17 mouse cellular contexts compared by ENCODE assay signal in genomic region chr9:43389491-43390083, GRCm38 (mm10).
DNase-seq lines count a peak whose midpoint lies in the region; ATAC-seq lines count a peak whose summit lies in the region.
"Had no signal": no experiment of that assay in that cellular context is flagged by ENCODE, and none has a peak within 500 bp of the region (broad histone marks: within the 10 kb centered on the region; RNA-seq: fewer than 3 reads in every experiment).

No protein-coding gene starts in this region.

- H3K9ac ChIP-seq in forebrain, embryonic 13.5 days, result no peak overlapping the region
- no peak overlapping the region for H3K9ac ChIP-seq in forebrain, embryonic 15.5 days (replicated peaks)
- H3K9ac ChIP-seq in hindbrain, embryonic 14.5 days, result no peak overlapping the region
- H3K9ac ChIP-seq in midbrain, embryonic 16.5 days (ENCODE audit: low read depth, low read length), result no peak overlapping the region
- H3K9ac ChIP-seq in kidney, embryonic 15.5 days, result no peak overlapping the region
- H3K9ac ChIP-seq: liver, embryonic 13.5 days had no signal

- peaks cover 11% of the 10 kb centered on the region for H3K4me1 ChIP-seq in forebrain, embryonic 13.5 days
- peaks cover 6% of the 10 kb centered on the region for H3K4me1 ChIP-seq in forebrain, embryonic 15.5 days
- 0 out of 2 replicates have a peak, but pooled peaks cover 10% of the 10 kb centered on the region for H3K4me1 ChIP-seq in hindbrain, embryonic 14.5 days (replicated peaks; ENCODE audit: control insufficient read depth, insufficient read depth, low read length)
- H3K4me1 ChIP-seq in midbrain, embryonic 16.5 days (ENCODE audit: control insufficient read depth, insufficient read depth, low read length), result no peaks in the 10 kb centered on the region; the same call in 1 of the 2 replicates
- H3K4me1 ChIP-seq in kidney, embryonic 15.5 days, result no peaks in the 10 kb centered on the region
- H3K4me1 ChIP-seq: liver, embryonic 13.5 days had no signal

- ATAC-seq in forebrain, embryonic 13.5 days, result peak; percentile 48; the same call in 1 of the 2 replicates
- ATAC-seq in forebrain, embryonic 15.5 days (replicated peaks), result no peak
- ATAC-seq in hindbrain, embryonic 14.5 days (ENCODE audit: low FRiP score), result peak; percentile 64; the same call in 1 of the 2 replicates
- ATAC-seq in midbrain, embryonic 16.5 days, result peak; percentile 76
- ATAC-seq in kidney, embryonic 15.5 days (replicated peaks; ENCODE audit: low FRiP score), result no peak
- ATAC-seq: inflammation-experienced regulatory T-cells, adult 6 months had no signal

- no peak overlapping the region for H3K4me3 ChIP-seq in forebrain, embryonic 13.5 days
- H3K4me3 ChIP-seq in forebrain, embryonic 15.5 days, result no peak overlapping the region
- no peak overlapping the region for H3K4me3 ChIP-seq in hindbrain, embryonic 14.5 days (replicated peaks; ENCODE audit: low read length)
- H3K4me3 ChIP-seq in midbrain, embryonic 16.5 days (ENCODE audit: low read depth, low read length), result no peak overlapping the region
- H3K4me3 ChIP-seq in kidney, embryonic 15.5 days (replicated peaks), result no peak overlapping the region
- H3K4me3 ChIP-seq: heart, embryonic 10.5 days; layer of hippocampus, adult 2 months; liver, embryonic 13.5 days; myocyte had no signal

- 0 out of 2 replicates have a peak, but pooled peaks cover 4% of the 10 kb centered on the region for H3K9me3 ChIP-seq in forebrain, embryonic 13.5 days (replicated peaks)
- H3K9me3 ChIP-seq in forebrain, embryonic 15.5 days, result no peaks in the 10 kb centered on the region
- H3K9me3 ChIP-seq in hindbrain, embryonic 14.5 days (ENCODE audit: control insufficient read depth, low read length), result no peaks in the 10 kb centered on the region
- no peaks in the 10 kb centered on the region for H3K9me3 ChIP-seq in midbrain, embryonic 16.5 days (replicated peaks; ENCODE audit: control insufficient read depth, low read length, poor library complexity, severe bottlenecking)
- H3K9me3 ChIP-seq in kidney, embryonic 15.5 days (replicated peaks), result no peaks in the 10 kb centered on the region
- H3K9me3 ChIP-seq: heart, embryonic 10.5 days had no signal

- DNase-seq in R1 (ENCODE audit: low read depth, low spot score), result peak; percentile 10
- DNase-seq in hindbrain, embryonic 14.5 days (ENCODE audit: low spot score), result peak; percentile 49
- no peak for DNase-seq in frontal cortex, adult 2 months (ENCODE audit: extremely low spot score in 1 of 2, low spot score in 1 of 2)
- no peak for DNase-seq in gastrocnemius, adult 8-10 months (ENCODE audit: low spot score in 2 of 2)
- DNase-seq: adrenal gland, postnatal 36 days; cerebellum, postnatal 14 days; heart, postnatal 10 days; liver, embryonic 13.5 days had no signal

- no peaks in the 10 kb centered on the region for H3K36me3 ChIP-seq in forebrain, embryonic 13.5 days (ENCODE audit: poor library complexity, severe bottlenecking)
- no peaks in the 10 kb centered on the region for H3K36me3 ChIP-seq in forebrain, embryonic 15.5 days
- H3K36me3 ChIP-seq in hindbrain, embryonic 14.5 days (replicated peaks; ENCODE audit: control insufficient read depth, insufficient read depth), result no peaks in the 10 kb centered on the region
- no peaks in the 10 kb centered on the region for H3K36me3 ChIP-seq in midbrain, embryonic 16.5 days (ENCODE audit: control insufficient read depth, insufficient read depth, low read length)
- H3K36me3 ChIP-seq in kidney, embryonic 15.5 days, result no peaks in the 10 kb centered on the region
- H3K36me3 ChIP-seq: heart, embryonic 10.5 days; liver, embryonic 13.5 days had no signal

- no peak overlapping the region for H3K4me2 ChIP-seq in forebrain, embryonic 13.5 days
- no peak overlapping the region for H3K4me2 ChIP-seq in forebrain, embryonic 15.5 days (replicated peaks)
- no peak overlapping the region for H3K4me2 ChIP-seq in hindbrain, embryonic 14.5 days (replicated peaks)
- no peak overlapping the region for H3K4me2 ChIP-seq in midbrain, embryonic 16.5 days (ENCODE audit: low read length)
- H3K4me2 ChIP-seq in kidney, embryonic 15.5 days, result no peak overlapping the region
- H3K4me2 ChIP-seq: liver, embryonic 13.5 days had no signal

- H3K27me3 ChIP-seq in forebrain, embryonic 13.5 days, result 0 out of 2 replicates have a peak, but pooled peaks cover 3% of the 10 kb centered on the region
- no peaks in the 10 kb centered on the region for H3K27me3 ChIP-seq in forebrain, embryonic 15.5 days
- H3K27me3 ChIP-seq in hindbrain, embryonic 14.5 days (ENCODE audit: control insufficient read depth, insufficient read depth, low read length), result no peaks in the 10 kb centered on the region; the same call in 1 of the 2 replicates
- no peaks in the 10 kb centered on the region for H3K27me3 ChIP-seq in midbrain, embryonic 16.5 days (ENCODE audit: control insufficient read depth, insufficient read depth, low read depth, low read length)
- 0 out of 2 replicates have a peak, but pooled peaks cover 3% of the 10 kb centered on the region for H3K27me3 ChIP-seq in kidney, embryonic 15.5 days

- WGBS in forebrain, embryonic 13.5 days, result 12% methylated on average over 9 of the region's 9 CpGs
- 4% methylated on average over 9 of the region's 9 CpGs for WGBS in forebrain, embryonic 15.5 days
- WGBS in hindbrain, embryonic 14.5 days, result 22% methylated on average over 9 of the region's 9 CpGs
- 13% methylated on average over 9 of the region's 9 CpGs for WGBS in midbrain, embryonic 16.5 days
- 33% methylated on average over 9 of the region's 9 CpGs for WGBS in kidney, embryonic 15.5 days

- H3K27ac ChIP-seq in forebrain, embryonic 13.5 days, result no peak overlapping the region
- H3K27ac ChIP-seq in forebrain, embryonic 15.5 days (replicated peaks), result no peak overlapping the region
- peak overlapping the region; percentile 6; the same call in 1 of the 2 replicates for H3K27ac ChIP-seq in hindbrain, embryonic 14.5 days
- no peak overlapping the region for H3K27ac ChIP-seq in midbrain, embryonic 16.5 days (ENCODE audit: low read length)
- no peak overlapping the region for H3K27ac ChIP-seq in kidney, embryonic 15.5 days
- H3K27ac ChIP-seq: heart, embryonic 10.5 days; layer of hippocampus, adult 2 months; liver, embryonic 13.5 days; stomach, postnatal 0 days had no signal

Comparison
In these comparisons a context has a peak if more than half of its experiments do, and no peak if none do; other contexts are left out.
1. ATAC-seq: peak in forebrain, embryonic 13.5 days (single experiment), hindbrain, embryonic 14.5 days (single experiment) and midbrain, embryonic 16.5 days (single experiment); none in forebrain, embryonic 15.5 days (single experiment) and kidney, embryonic 15.5 days (single experiment).
2. DNase-seq: peak in R1 (single experiment) and hindbrain, embryonic 14.5 days (single experiment); none in frontal cortex, adult 2 months (0 of 2) and gastrocnemius, adult 8-10 months (0 of 2).